Mouse (Mus musculus) testis, adult 2 months (tissue): ENCODE measurements at regions not wholly inside any gene's neighbourhood (a gene's known extent, or its start where the extent isn't known, plus 50 kb on each side); places are given as distances from the start of the nearest gene placed in this dataset.
A peak's percentile ranks its signal among the peaks of the same experiment; 100 is the strongest.

Experiments
- H3K27ac ChIP-seq: fragments of 200-500 bp; 2 replicates; pipeline ENCODE4 v1.5.1; 2012; ENCODE audit warnings: low read depth, low read length; ENCODE audit not compliant: control insufficient read depth, insufficient read depth
- H3K27me3 ChIP-seq: fragments of 200-500 bp; 2 replicates; pipeline ENCODE4 v1.6.1; 2012; ENCODE audit warnings: mild to moderate bottlenecking, low read length, moderate library complexity; ENCODE audit not compliant: control insufficient read depth, insufficient read depth
- H3K36me3 ChIP-seq: fragments of 200-500 bp; 2 replicates; pipeline ENCODE4 v1.6.1; 2012; ENCODE audit warnings: mild to moderate bottlenecking, low read length; ENCODE audit not compliant: control insufficient read depth, insufficient read depth
- H3K4me1 ChIP-seq: fragments of 200-500 bp; 2 replicates; pipeline ENCODE4 v1.6.1; 2012; ENCODE audit warnings: low read length; ENCODE audit not compliant: control insufficient read depth, insufficient read depth
- H3K4me3 ChIP-seq: fragments of 200-500 bp; 2 replicates; pipeline ENCODE4 v1.5.1; 2012; ENCODE audit warnings: low read depth, mild to moderate bottlenecking, low read length, moderate library complexity, mixed read lengths; ENCODE audit not compliant: control insufficient read depth
- CTCF ChIP-seq: fragments of 200-500 bp; IDR thresholded peaks from 2 replicates; pipeline ENCODE4 v1.5.1; 2012; ENCODE audit warnings: low read depth, mild to moderate bottlenecking, inconsistent platforms, low read length, moderate library complexity; ENCODE audit not compliant: control insufficient read depth, insufficient read depth, insufficient replicate concordance
- POLR2A ChIP-seq: fragments of 200-500 bp; IDR thresholded peaks from 2 replicates; pipeline ENCODE4 v1.6.1; 2012; ENCODE audit warnings: low read depth, mild to moderate bottlenecking, inconsistent platforms, low read length, moderate library complexity; ENCODE audit not compliant: control insufficient read depth

DNA sequence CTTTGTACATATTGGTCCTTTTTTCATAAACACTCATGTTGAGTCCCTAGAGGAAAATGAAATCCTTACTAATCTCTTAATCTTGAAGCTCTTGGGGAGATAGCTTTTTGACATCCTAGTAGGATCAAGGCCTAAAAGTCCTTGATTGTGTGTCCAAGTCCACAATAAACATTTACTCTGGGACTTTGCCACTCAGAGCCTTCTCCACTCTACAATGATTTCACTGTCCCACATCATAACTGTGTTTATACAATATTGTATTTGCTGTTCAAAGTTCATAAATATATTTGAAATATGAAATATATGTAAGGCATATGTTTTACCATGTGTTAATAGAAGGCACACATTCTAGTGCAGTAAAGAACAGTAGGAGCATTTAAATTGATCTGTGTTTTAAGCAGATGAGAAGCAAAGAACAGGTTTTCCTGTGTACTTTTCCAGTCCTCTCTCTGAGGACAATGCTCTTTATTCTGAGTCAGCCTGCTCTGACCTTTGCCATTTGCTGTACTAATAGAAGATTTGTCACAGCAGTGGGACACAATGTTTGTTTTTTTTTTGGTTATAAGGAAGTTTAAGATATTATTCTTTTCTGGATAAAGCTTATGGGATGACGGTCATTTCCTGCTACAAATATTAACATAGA lies 130.7 kb upstream of the Gprin3 start:
- no peak overlapping the region for H3K27ac ChIP-seq

DNA sequence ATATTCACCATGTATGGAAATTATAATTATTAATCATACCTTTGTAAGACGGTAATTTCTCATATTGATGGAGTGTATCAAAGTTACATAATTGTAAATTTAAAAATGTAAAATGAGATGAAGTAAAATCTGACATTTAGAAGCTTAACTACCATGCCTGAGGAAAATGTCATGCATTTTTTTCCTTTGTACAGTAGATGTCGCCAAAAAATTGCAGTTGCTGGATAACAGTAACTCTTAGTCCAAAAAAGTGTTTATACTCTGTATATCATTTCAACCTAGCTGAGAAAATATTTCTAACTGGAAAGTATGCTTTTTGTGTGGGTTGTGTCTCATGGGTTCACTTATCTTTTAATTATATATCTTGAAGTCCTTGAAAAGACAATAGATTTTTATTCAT lies 110.9 kb upstream of the Gprin3 start:
- Histone ChIP-seq H3K36me3 (no peaks in the 10 kb centered on the region), H3K27ac (no peak overlapping the region), H3K4me3 (no peak overlapping the region), H3K4me1 (no peaks in the 10 kb centered on the region), H3K27me3 (no peaks in the 10 kb centered on the region)
- no peak for TF ChIP-seq CTCF
- TF ChIP-seq POLR2A, result no peak

More for the DNA sequence above, 130.7 kb upstream of the Gprin3 start:
- Histone ChIP-seq H3K4me1 (no peaks in the 10 kb centered on the region), H3K4me3 (no peak overlapping the region), H3K36me3 (no peaks in the 10 kb centered on the region), H3K27me3 (no peaks in the 10 kb centered on the region)
- TF ChIP-seq CTCF (no peak), POLR2A (no peak)

DNA sequence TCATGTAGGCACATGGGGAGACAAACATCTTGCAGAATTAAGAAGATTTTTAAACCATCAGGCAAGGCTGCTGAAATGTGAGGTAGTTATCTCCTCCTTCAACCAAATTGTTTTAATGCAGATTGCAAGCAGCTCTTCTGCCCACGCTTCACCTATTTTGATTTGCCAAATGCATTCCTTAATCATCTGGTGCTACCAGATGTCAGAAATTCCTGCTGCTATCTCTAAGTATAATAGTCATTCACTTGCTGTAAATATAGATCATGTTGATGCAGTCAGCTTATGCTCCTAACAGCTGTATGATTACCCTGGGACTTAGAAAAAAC lies 98.8 kb upstream of the Gprin3 start:
- H3K4me1 ChIP-seq, result no peaks in the 10 kb centered on the region
- TF ChIP-seq POLR2A, result no peak
- TF ChIP-seq CTCF, result no peak

DNA sequence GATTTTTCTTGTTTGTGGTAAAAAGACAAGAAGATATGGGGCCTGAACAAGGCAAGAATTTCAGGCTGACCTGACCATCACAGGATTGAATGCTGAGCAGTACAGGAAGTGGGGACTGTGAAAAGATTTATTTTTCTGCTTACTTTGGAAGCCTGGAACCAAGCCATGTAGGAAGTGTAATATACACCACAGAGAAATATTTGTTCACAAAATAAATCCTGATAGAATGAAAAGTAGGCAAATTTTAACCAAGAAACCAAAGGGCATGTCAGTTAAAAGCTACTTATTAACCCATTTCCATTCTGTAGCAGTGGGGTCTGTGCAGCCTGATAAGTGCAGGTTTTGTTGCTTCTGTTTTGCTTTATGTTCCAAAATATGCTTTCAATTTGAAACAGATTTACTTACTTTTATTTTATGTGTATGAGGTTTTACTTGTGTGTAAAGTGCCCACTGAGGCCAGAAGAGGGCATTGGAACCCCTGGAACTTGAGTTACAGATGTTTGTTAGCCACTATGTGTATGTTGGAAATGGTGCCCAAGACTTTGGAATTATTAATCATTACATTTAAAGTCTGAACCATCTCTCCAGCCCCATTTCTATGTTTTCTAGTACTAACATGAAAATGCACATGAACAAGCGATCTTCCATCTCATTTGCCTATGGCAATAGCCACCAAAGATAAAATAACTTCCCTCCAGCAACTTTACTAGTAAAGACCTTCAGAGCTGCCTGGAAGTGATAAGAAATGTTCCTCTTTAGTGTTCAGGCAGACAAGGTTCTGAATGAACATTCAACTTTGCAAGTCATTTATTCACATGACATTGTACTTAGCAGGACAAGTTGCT lies 98.2 kb upstream of the Gprin3 start:
- TF ChIP-seq CTCF, result no peak
- no peak for TF ChIP-seq POLR2A
- no peak overlapping the region for H3K4me3 ChIP-seq

More for the DNA sequence above, 98.8 kb upstream of the Gprin3 start:
- H3K27ac ChIP-seq, result no peak overlapping the region
- no peaks in the 10 kb centered on the region for H3K27me3 ChIP-seq
- H3K4me3 ChIP-seq, result no peak overlapping the region
- H3K36me3 ChIP-seq, result no peaks in the 10 kb centered on the region

DNA sequence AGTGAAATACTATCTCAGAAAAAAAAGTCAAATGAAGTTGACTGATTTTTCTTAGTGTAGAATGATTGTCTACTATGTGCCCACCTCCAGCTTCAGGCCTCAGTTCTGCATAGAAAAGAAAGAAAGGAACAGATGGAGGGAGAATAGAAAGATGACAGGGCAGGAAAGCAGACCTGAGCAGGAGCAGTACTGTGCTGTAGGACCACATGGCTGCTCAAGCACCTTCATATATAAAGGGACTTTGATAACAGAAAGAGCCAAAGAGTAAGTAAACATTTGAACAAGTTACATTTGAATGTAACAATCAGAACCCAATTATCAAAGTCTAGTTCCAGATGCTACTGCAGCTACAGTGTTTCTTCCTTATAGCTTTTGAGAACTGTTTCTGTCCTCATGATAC lies 96.9 kb upstream of the Gprin3 start:
- Histone ChIP-seq H3K4me3 (peak overlapping the region; percentile 62; the same call in 1 of the 2 replicates), H3K36me3 (no peaks in the 10 kb centered on the region), H3K27me3 (no peaks in the 10 kb centered on the region), H3K4me1 (no peaks in the 10 kb centered on the region), H3K27ac (no peak overlapping the region)
- no peak for TF ChIP-seq CTCF
- TF ChIP-seq POLR2A, result no peak

More for the DNA sequence above, 98.2 kb upstream of the Gprin3 start:
- H3K27ac ChIP-seq, result no peak overlapping the region
- H3K36me3 ChIP-seq, result no peaks in the 10 kb centered on the region
- H3K4me1 ChIP-seq, result no peaks in the 10 kb centered on the region
- H3K27me3 ChIP-seq, result no peaks in the 10 kb centered on the region

DNA sequence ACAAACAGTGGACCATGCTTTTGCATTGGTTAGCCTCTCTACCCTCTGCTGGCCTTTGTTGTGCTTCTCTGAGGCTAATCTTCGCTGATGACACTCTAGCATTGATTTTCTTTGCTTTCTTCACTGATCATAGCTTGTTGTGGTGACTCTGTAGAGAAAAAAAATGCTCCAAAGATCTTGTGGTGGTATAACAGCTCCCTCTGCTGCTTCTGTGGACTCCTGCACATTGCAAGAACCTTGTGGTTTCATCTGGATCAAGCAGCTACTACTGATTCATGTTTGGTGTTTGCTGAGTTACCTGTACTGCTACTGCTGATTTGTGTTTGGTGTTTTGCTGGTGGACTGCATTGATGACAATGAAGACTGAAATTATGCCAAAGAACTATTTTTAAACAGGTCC lies 74.7 kb upstream of the Gprin3 start:
- no peak for TF ChIP-seq CTCF
- TF ChIP-seq POLR2A, result no peak
- Histone ChIP-seq H3K36me3 (no peaks in the 10 kb centered on the region), H3K4me1 (no peaks in the 10 kb centered on the region), H3K4me3 (no peak overlapping the region), H3K27me3 (no peaks in the 10 kb centered on the region), H3K27ac (no peak overlapping the region)

DNA sequence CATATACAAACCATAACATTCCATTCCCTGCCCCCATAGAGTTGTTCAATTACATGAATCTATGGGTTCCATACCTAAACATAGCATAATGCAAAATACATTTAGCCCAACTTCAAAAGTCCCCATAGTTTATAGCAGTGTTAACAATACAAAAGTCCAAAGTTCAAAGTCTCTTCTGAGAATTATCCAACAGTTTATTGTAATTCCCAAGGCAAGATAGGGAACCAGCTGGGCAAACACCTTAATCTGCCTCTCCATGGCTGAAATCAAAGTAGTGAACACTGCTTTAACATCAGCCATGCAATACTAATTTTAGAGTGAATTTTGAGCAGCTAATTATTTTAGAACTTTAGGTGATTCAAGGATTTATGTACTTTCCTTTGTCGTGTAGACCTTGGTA lies 72.7 kb upstream of the Gprin3 start:
- H3K27me3 ChIP-seq, result no peaks in the 10 kb centered on the region
- no peaks in the 10 kb centered on the region for H3K36me3 ChIP-seq
- no peaks in the 10 kb centered on the region for H3K4me1 ChIP-seq
- H3K4me3 ChIP-seq, result no peak overlapping the region
- H3K27ac ChIP-seq, result no peak overlapping the region
- no peak for TF ChIP-seq POLR2A
- no peak for TF ChIP-seq CTCF
